Mouse (Mus musculus) kidney, adult 2 months (tissue): ENCODE data around the gene Afp.

Experiments used
- CTCF ChIP-seq: fragments of 200-500 bp; conservative IDR thresholded peaks from 2 replicates; pipeline ENCODE4 v1.5.1; 2011; ENCODE audit warnings: low read depth, mild to moderate bottlenecking, control low read depth, low read length, moderate library complexity, mixed read lengths; ENCODE audit not compliant: insufficient read depth, insufficient read length
- POLR2A ChIP-seq: fragments of 200-500 bp; IDR thresholded peaks from one replicate; pipeline ENCODE4 v1.6.1; 2011; ENCODE audit warnings: low read depth, low read length, control low read depth

DNA sequence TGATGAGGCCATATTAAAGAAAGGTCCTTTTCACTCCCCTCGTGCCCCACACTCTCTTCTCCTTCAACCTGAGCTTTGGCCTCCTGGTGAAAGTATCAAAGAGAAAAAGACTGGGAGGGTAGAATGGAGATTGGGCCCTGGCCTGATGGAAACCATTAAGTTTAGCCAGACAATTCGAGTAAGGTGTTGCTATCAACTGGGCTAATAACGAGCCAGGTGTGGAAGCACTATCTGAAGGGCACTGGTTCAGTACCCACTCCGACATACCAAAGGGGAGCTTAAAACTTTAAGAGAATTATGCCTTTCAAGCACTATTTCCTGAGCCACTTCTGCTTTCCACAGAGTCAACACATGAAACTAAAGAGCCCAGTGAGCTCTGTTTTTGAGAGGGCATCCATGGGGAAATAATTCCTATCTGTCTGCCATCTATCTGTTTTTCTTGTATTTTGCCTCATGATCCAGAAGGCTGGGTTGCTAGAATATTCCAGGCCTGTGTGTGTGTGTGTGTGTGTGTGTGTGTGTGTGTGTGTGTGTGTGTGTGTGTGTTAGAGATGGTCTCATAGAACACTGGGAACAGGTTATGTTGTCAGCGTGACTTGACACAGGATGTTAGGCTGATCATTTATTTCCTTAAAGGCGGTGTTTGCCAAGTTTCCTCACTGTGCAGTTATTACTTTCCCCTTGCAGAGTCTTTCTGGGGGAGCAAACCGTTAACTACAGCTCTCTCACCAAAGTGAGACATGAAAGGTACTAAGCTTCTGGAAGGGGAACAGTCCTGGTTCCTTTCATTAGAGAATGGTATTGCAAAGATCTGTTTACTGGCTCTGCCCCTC is 13.0 kb upstream of the Afp start:
- TF ChIP-seq CTCF (no peak), POLR2A (no peak)
